Mouse (Mus musculus): ENCODE results near the gene Psmc4. TPM values are rescaled to one million over a fixed set of nuclear protein-coding genes. Genes with fewer than 3 reads are reported as not detected.

Gene Psmc4
- 146 and 199 TPM in 2 replicates for total RNA-seq (2014; rRNA removed; ENCODE audit: low replicate concordance)
- 203 and 207 TPM in 2 replicates for polyA plus RNA-seq (2015; fragmentation: Nextera tagmentation; extraction: Ambion mirVana)

GRCm38 (mm10) chr7:28049476-28050409, at the start of gene Psmc4:
TSS of gene Psmc4 (minus strand) at chr7:28050101.
- under 1% methylated on average over 52 of the region's 52 CpGs for WGBS
- peaks cover 7% of the 10 kb centered on the region; the same call in 1 of the 2 replicates for H3K4me1 ChIP-seq (ENCODE audit: control insufficient read depth, insufficient read depth)
- peak; percentile 99 for ATAC-seq (ENCODE audit: insufficient read depth, low read depth)
- H3K36me3 ChIP-seq (replicated peaks; ENCODE audit: control insufficient read depth, insufficient read depth, low read length), result peaks cover 41% of the 10 kb centered on the region
- H3K9me3 ChIP-seq (replicated peaks; ENCODE audit: control insufficient read depth, low read length), result no peaks in the 10 kb centered on the region
- TF ChIP-seq EP300 (IDR thresholded peaks at IDR 0.05; ENCODE audit: low read depth) (no peak; the same call in 1 of the 2 replicates), CTCF (IDR thresholded peaks at IDR 0.05; ENCODE audit: low read depth) (peak; percentile 86)
- peak within 1 kb of the TSS; percentile 78 for H3K27ac ChIP-seq (ENCODE audit: low read depth)
- peak; percentile 99 for DNase-seq (ENCODE audit: low spot score)
- H3K4me3 ChIP-seq (ENCODE audit: low read depth, low read length), result peak within 1 kb of the TSS; percentile 88
- H3K27me3 ChIP-seq (ENCODE audit: control insufficient read depth, insufficient read depth, low read length), result no peaks in the 10 kb centered on the region
- peak within 1 kb of the TSS; percentile 96 for H3K4me2 ChIP-seq (ENCODE audit: low read depth, low read length)
- H3K9ac ChIP-seq (replicated peaks; ENCODE audit: low read depth, low read length), result peak within 1 kb of the TSS; percentile 93

- no peak overlapping the region for H3K9ac ChIP-seq (replicated peaks; ENCODE audit: low read depth, low read length)
- no peak overlapping the region for H3K4me3 ChIP-seq (ENCODE audit: low read depth, low read length)
- no peak overlapping the region for H3K27ac ChIP-seq (ENCODE audit: low read depth)
- no peaks in the 10 kb centered on the region for H3K36me3 ChIP-seq (replicated peaks; ENCODE audit: control insufficient read depth, insufficient read depth, low read length)
- 86% methylated on average over 16 of the region's 16 CpGs for WGBS
- no peaks in the 10 kb centered on the region for H3K27me3 ChIP-seq (ENCODE audit: control insufficient read depth, insufficient read depth, low read length)
- DNase-seq (ENCODE audit: low spot score) (no peak), ATAC-seq (ENCODE audit: insufficient read depth, low read depth) (no peak)
- peaks cover 7% of the 10 kb centered on the region; the same call in 1 of the 2 replicates for H3K9me3 ChIP-seq (replicated peaks; ENCODE audit: control insufficient read depth, low read length)
- no peaks in the 10 kb centered on the region for H3K4me1 ChIP-seq (ENCODE audit: control insufficient read depth, insufficient read depth)
- no peak overlapping the region for H3K4me2 ChIP-seq (ENCODE audit: low read depth, low read length)
- TF ChIP-seq CTCF (IDR thresholded peaks at IDR 0.05; ENCODE audit: low read depth) (no peak), EP300 (IDR thresholded peaks at IDR 0.05; ENCODE audit: low read depth) (no peak)
These were observed 49.2 kb upstream of the Psmc4 start for GRCm38 (mm10) chr7:28099101-28099500.

- TF ChIP-seq EP300 (IDR thresholded peaks at IDR 0.05; ENCODE audit: low read depth) (no peak), CTCF (IDR thresholded peaks at IDR 0.05; ENCODE audit: low read depth) (no peak)
- WGBS, result 30% methylated on average over 11 of the region's 11 CpGs
These were observed 43.6 kb upstream of the Psmc4 start for GRCm38 (mm10) chr7:28093541-28093940.

GRCm38 (mm10) chr7:28086236-28086635, 36.3 kb upstream of the Psmc4 start:
- ATAC-seq (ENCODE audit: insufficient read depth, low read depth) (no peak), DNase-seq (ENCODE audit: low spot score) (no peak)
- H3K9ac ChIP-seq (replicated peaks; ENCODE audit: low read depth, low read length), result no peak overlapping the region
- no peaks in the 10 kb centered on the region for H3K36me3 ChIP-seq (replicated peaks; ENCODE audit: control insufficient read depth, insufficient read depth, low read length)
- H3K4me1 ChIP-seq (ENCODE audit: control insufficient read depth, insufficient read depth), result no peaks in the 10 kb centered on the region
- H3K4me3 ChIP-seq (ENCODE audit: low read depth, low read length), result no peak overlapping the region
- H3K27me3 ChIP-seq (ENCODE audit: control insufficient read depth, insufficient read depth, low read length), result no peaks in the 10 kb centered on the region
- H3K27ac ChIP-seq (ENCODE audit: low read depth), result no peak overlapping the region
- no peaks in the 10 kb centered on the region for H3K9me3 ChIP-seq (replicated peaks; ENCODE audit: control insufficient read depth, low read length)
- TF ChIP-seq CTCF (IDR thresholded peaks at IDR 0.05; ENCODE audit: low read depth), result no peak
- no peak for TF ChIP-seq EP300 (IDR thresholded peaks at IDR 0.05; ENCODE audit: low read depth)
- no peak overlapping the region for H3K4me2 ChIP-seq (ENCODE audit: low read depth, low read length)
- 68% methylated on average over 16 of the region's 16 CpGs for WGBS

More at GRCm38 (mm10) chr7:28093541-28093940, 43.6 kb upstream of the Psmc4 start:
- H3K27ac ChIP-seq (ENCODE audit: low read depth), result no peak overlapping the region
- 0 out of 2 replicates have a peak, but pooled peaks cover 4% of the 10 kb centered on the region for H3K27me3 ChIP-seq (ENCODE audit: control insufficient read depth, insufficient read depth, low read length)
- ATAC-seq (ENCODE audit: insufficient read depth, low read depth), result no peak
- H3K4me2 ChIP-seq (ENCODE audit: low read depth, low read length), result no peak overlapping the region
- DNase-seq (ENCODE audit: low spot score), result no peak
- H3K4me3 ChIP-seq (ENCODE audit: low read depth, low read length), result no peak overlapping the region
- H3K9ac ChIP-seq (replicated peaks; ENCODE audit: low read depth, low read length), result no peak overlapping the region
- H3K36me3 ChIP-seq (replicated peaks; ENCODE audit: control insufficient read depth, insufficient read depth, low read length), result no peaks in the 10 kb centered on the region
- H3K4me1 ChIP-seq (ENCODE audit: control insufficient read depth, insufficient read depth), result no peaks in the 10 kb centered on the region
- H3K9me3 ChIP-seq (replicated peaks; ENCODE audit: control insufficient read depth, low read length), result no peaks in the 10 kb centered on the region

- H3K9ac ChIP-seq (replicated peaks; ENCODE audit: low read depth, low read length), result no peak overlapping the region
- no peaks in the 10 kb centered on the region for H3K9me3 ChIP-seq (replicated peaks; ENCODE audit: control insufficient read depth, low read length)
- H3K36me3 ChIP-seq (replicated peaks; ENCODE audit: control insufficient read depth, insufficient read depth, low read length), result no peaks in the 10 kb centered on the region
- no peak overlapping the region for H3K4me3 ChIP-seq (ENCODE audit: low read depth, low read length)
- no peak overlapping the region for H3K4me2 ChIP-seq (ENCODE audit: low read depth, low read length)
- no peaks in the 10 kb centered on the region for H3K4me1 ChIP-seq (ENCODE audit: control insufficient read depth, insufficient read depth)
- DNase-seq (ENCODE audit: low spot score) (no peak), ATAC-seq (ENCODE audit: insufficient read depth, low read depth) (no peak)
- no peak overlapping the region for H3K27ac ChIP-seq (ENCODE audit: low read depth)
- no peak for TF ChIP-seq CTCF (IDR thresholded peaks at IDR 0.05; ENCODE audit: low read depth)
- TF ChIP-seq EP300 (IDR thresholded peaks at IDR 0.05; ENCODE audit: low read depth), result no peak
- H3K27me3 ChIP-seq (ENCODE audit: control insufficient read depth, insufficient read depth, low read length), result no peaks in the 10 kb centered on the region
- 52% methylated on average over 7 of the region's 7 CpGs for WGBS
These were observed 34.3 kb upstream of the Psmc4 start for GRCm38 (mm10) chr7:28084215-28084614.

Measured in heart, postnatal 0 days (tissue).